Mouse (Mus musculus) small intestine, adult 2 months (tissue): ENCODE measurements around the gene Pcbp2.

Experiments used
- CTCF ChIP-seq: fragments of 200-500 bp; IDR thresholded peaks from 2 replicates; pipeline ENCODE4 v1.5.1; 2012; ENCODE audit warnings: low read depth, mild to moderate bottlenecking, control low read depth, inconsistent platforms, low read length, moderate library complexity, mixed read lengths; ENCODE audit not compliant: insufficient replicate concordance, insufficient read length; ENCODE audit errors: extremely low read depth
- POLR2A ChIP-seq: fragments of 200-500 bp; IDR thresholded peaks from 2 replicates; pipeline ENCODE4 v1.6.1; 2012; ENCODE audit warnings: low read depth, mild to moderate bottlenecking, control low read depth, inconsistent platforms, low read length, moderate library complexity

GRCm38 (mm10) chr15:102505770-102506463, 35.6 kb downstream of the Pcbp2 start:
- TF ChIP-seq CTCF (no peak), POLR2A (no peak)
